ENCODE assay signal across 17 mouse cellular contexts in the genomic region with DNA sequence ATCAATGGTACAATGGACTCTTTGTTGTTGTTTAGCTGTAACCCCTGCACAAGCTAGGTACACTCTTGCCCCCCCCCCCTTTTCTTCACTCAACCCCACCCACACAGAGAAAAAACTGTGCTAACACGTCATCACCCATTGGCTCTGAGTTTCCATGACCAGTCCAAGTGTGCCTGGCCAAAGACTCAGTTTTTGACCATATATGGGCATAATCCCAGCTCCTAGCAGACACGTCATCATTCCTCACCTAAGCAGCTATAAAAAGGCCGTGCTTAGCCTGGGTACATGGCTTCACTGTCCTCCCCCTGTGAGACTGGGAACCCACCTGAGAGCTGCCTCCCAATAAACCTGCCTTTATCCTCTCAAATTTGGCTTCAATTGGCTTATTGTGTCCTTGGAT.
"Had no signal": no experiment of that assay in that cellular context is flagged by ENCODE, and none has a peak within 500 bp of the region (broad histone marks: within the 10 kb centered on the region; RNA-seq: fewer than 3 reads in every experiment).

No protein-coding gene starts in this region.

- H3K4me1 ChIP-seq: limb, embryonic 10.5 days; limb, embryonic 13.5 days; liver, embryonic 12.5 days; liver, embryonic 15.5 days; lung, embryonic 15.5 days; midbrain, embryonic 10.5 days; midbrain, embryonic 13.5 days had no signal

- H3K27ac ChIP-seq: limb, embryonic 10.5 days; limb, embryonic 13.5 days; liver, embryonic 12.5 days; liver, embryonic 15.5 days; lung, embryonic 15.5 days; midbrain, embryonic 10.5 days; midbrain, embryonic 13.5 days had no signal

- DNase-seq: kidney, adult 9 months; kidney, postnatal 14 days; kidney, postnatal 4 days; liver; lung, adult 18-20 months; lung, postnatal 10 days; lung, postnatal 36 days; thymus, adult 18-20 months; thymus, postnatal 36 days had no signal

- H3K4me3 ChIP-seq: limb, embryonic 10.5 days; limb, embryonic 13.5 days; liver, embryonic 12.5 days; liver, embryonic 15.5 days; lung, embryonic 15.5 days; megakaryocyte, embryonic 14.5 days; midbrain, embryonic 10.5 days; midbrain, embryonic 13.5 days had no signal
